Mouse (Mus musculus) ES-CJ7 (cell line): ENCODE measurements at regions not wholly inside any gene's neighbourhood (a gene's known extent, or its start where the extent isn't known, plus 50 kb on each side); places are given as distances from the start of the nearest gene placed in this dataset.

ENCODE experiments used
- DNase-seq: peaks from one replicate; pipeline ENCODE4 v3.0.0; 2011; ENCODE audit warnings: low read depth, low spot score

GRCm38 (mm10) chr5:10495086-10495485 is 248.8 kb upstream of the Gm5152 start:
- DNase-seq: no peak

GRCm38 (mm10) chr5:10478073-10478472 is 231.7 kb upstream of the Gm5152 start:
- DNase-seq: no peak

GRCm38 (mm10) chr5:10477461-10477860 is 231.1 kb upstream of the Gm5152 start:
- DNase-seq: no peak

- DNase-seq: no peak
Observed at GRCm38 (mm10) chr5:10446584-10446983, 200.3 kb upstream of the Gm5152 start.

- DNase-seq: no peak
Observed at GRCm38 (mm10) chr5:10417691-10418217, 171.4 kb upstream of the Gm5152 start.

- no peak for DNase-seq
Observed at GRCm38 (mm10) chr5:10416949-10417348, 170.6 kb upstream of the Gm5152 start.

GRCm38 (mm10) chr5:10414019-10414418 is 167.7 kb upstream of the Gm5152 start:
- DNase-seq: no peak

- peak; percentile 2 for DNase-seq
Observed at GRCm38 (mm10) chr5:10393571-10393970, 147.2 kb upstream of the Gm5152 start.

- no peak for DNase-seq
Observed at GRCm38 (mm10) chr5:10388991-10389390, 142.7 kb upstream of the Gm5152 start.

- DNase-seq: no peak
Observed at GRCm38 (mm10) chr5:10352126-10352525, 105.8 kb upstream of the Gm5152 start.

GRCm38 (mm10) chr5:10320611-10321010 is 74.3 kb upstream of the Gm5152 start:
- peak; percentile 17 for DNase-seq
